Mouse (Mus musculus) kidney, embryonic 15.5 days (tissue): ENCODE results near the gene Hdac6. TPM values are rescaled to one million over a fixed set of nuclear protein-coding genes. Genes with fewer than 3 reads are reported as not detected.

ENCODE experiments used
- ATAC-seq: fragments of 200-750 bp; cut with Nextera tagmentation; replicated peaks from 2 replicates; pipeline ENCODE4 v1.8.0; 2017; ENCODE audit warnings: moderate TSS enrichment; ENCODE audit not compliant: low FRiP score
- H3K27ac ChIP-seq: fragments of 300-500 bp; sonication (generic); 2 replicates; pipeline ENCODE4 v1.5.1; 2015; ENCODE audit warnings: mild to moderate bottlenecking, inconsistent platforms
- H3K27me3 ChIP-seq: fragments of 300-500 bp; sonication (generic); 2 replicates; pipeline ENCODE4 v1.6.1; 2015; ENCODE audit warnings: inconsistent platforms
- H3K36me3 ChIP-seq: fragments of 300-500 bp; sonication (generic); 2 replicates; pipeline ENCODE4 v1.6.1; 2015; ENCODE audit warnings: inconsistent platforms
- H3K4me1 ChIP-seq: fragments of 300-500 bp; sonication (generic); 2 replicates; pipeline ENCODE4 v1.6.1; 2015; ENCODE audit warnings: inconsistent platforms
- H3K4me2 ChIP-seq: fragments of 300-500 bp; sonication (generic); 2 replicates; pipeline ENCODE4 v1.6.1; 2015; ENCODE audit warnings: moderate library complexity, mild to moderate bottlenecking, inconsistent platforms
- H3K4me3 ChIP-seq: fragments of 300-500 bp; sonication (generic); replicated peaks from 2 replicates; pipeline ENCODE4 v1.5.1; 2015; ENCODE audit warnings: mild to moderate bottlenecking, inconsistent platforms
- H3K9ac ChIP-seq: fragments of 300-500 bp; sonication (generic); 2 replicates; pipeline ENCODE4 v1.6.1; 2015; ENCODE audit warnings: mild to moderate bottlenecking, inconsistent platforms
- H3K9me3 ChIP-seq: fragments of 300-500 bp; sonication (generic); replicated peaks from 2 replicates; pipeline ENCODE4 v1.6.1; 2016; ENCODE audit warnings: inconsistent platforms
- WGBS: fragments of 180-500 bp; shearing (Covaris S2); methylation state at CpG from one replicate; pipeline ENCODE4 v1.1.7; 2015; ENCODE audit warnings: mixed read lengths; 5-methylcytosine and 5-hydroxymethylcytosine counted together
- polyA plus RNA-seq: library from polyadenylated mRNA; unstranded; fragments of >200 nt; fragmentation: Nextera tagmentation; extraction: Ambion mirVana; gene quantifications from 2 replicates; pipeline ENCODE4 v1.2.1, GENCODE M21; 2015

The Hdac6 gene
- polyA plus RNA-seq, 1 experiment from 2014 or later: 59.6 TPM

- Histone ChIP-seq H3K27me3 (no peaks in the 10 kb centered on the region), H3K9me3 (no peaks in the 10 kb centered on the region), H3K9ac (no peak overlapping the region), H3K4me1 (no peaks in the 10 kb centered on the region), H3K4me3 (no peak overlapping the region), H3K27ac (no peak overlapping the region), H3K36me3 (no peaks in the 10 kb centered on the region), H3K4me2 (no peak overlapping the region)
- ATAC-seq: no peak
- WGBS: 95% methylated on average over 9 of the region's 9 CpGs
Observed at GRCm38 (mm10) chrX:7958868-7959267, 11.2 kb upstream of the Hdac6 start.

GRCm38 (mm10) chrX:7950091-7950490 is 2.4 kb upstream of the Hdac6 start:
- H3K9ac ChIP-seq: no peak overlapping the region
- 88% methylated on average over 7 of the region's 7 CpGs for WGBS
- no peaks in the 10 kb centered on the region for H3K36me3 ChIP-seq
- no peak for ATAC-seq
- H3K27me3 ChIP-seq: no peaks in the 10 kb centered on the region
- no peak overlapping the region for H3K4me3 ChIP-seq
- no peak overlapping the region for H3K27ac ChIP-seq
- 0 out of 2 replicates have a peak, but pooled peaks cover 6% of the 10 kb centered on the region for H3K4me1 ChIP-seq
- no peak overlapping the region for H3K4me2 ChIP-seq
- H3K9me3 ChIP-seq: no peaks in the 10 kb centered on the region

DNA sequence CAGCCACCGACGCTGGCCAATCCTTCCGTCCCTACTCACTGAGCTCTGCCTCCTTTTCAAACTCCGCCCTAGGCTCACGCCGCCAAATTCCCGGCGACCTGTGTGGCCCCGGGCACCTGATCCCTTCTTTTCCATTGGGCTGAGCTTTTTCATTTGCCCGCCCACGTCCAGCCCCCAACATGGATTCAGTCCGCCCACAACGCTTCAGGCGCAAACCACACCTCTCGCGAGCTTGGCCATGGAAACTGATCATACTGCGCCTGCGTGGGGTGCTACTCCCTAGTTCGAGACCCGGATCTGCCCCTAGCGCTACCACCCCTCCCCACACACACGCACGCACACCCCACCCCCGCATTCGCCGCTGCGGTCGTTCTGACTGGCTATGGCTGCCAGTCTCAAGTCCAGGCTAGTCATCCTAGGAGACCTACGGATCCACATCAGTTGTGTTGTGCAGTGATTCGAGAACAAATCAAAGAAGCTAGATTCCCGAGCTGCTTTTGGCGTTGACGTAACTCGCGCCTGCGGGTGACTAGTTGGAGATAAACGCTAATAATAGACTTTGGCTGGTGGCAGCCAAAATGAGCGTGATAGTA is 307 bp upstream of the Hdac6 start:
- WGBS: 15% methylated on average over 38 of the region's 38 CpGs
- H3K36me3 ChIP-seq: no peaks in the 10 kb centered on the region
- H3K9me3 ChIP-seq: no peaks in the 10 kb centered on the region
- H3K4me1 ChIP-seq: 0 out of 2 replicates have a peak, but pooled peaks cover 6% of the 10 kb centered on the region
- no peaks in the 10 kb centered on the region for H3K27me3 ChIP-seq
- H3K4me3 ChIP-seq: peak overlapping the region; percentile 55
- H3K9ac ChIP-seq: 0 out of 2 replicates have a peak overlapping the region, but pooled peaks have one; percentile 31
- H3K4me2 ChIP-seq: peak overlapping the region; percentile 59
- peak; percentile 98 for ATAC-seq
- H3K27ac ChIP-seq: 0 out of 2 replicates have a peak overlapping the region, but pooled peaks have one; percentile 51

GRCm38 (mm10) chrX:7945618-7946017 is 2.1 kb downstream of the Hdac6 start:
- no peak for ATAC-seq
- Histone ChIP-seq H3K4me1 (0 out of 2 replicates have a peak, but pooled peaks cover 6% of the 10 kb centered on the region), H3K9ac (no peak overlapping the region), H3K27me3 (no peaks in the 10 kb centered on the region), H3K4me3 (no peak overlapping the region), H3K36me3 (no peaks in the 10 kb centered on the region; the same call in 1 of the 2 replicates), H3K4me2 (peak overlapping the region; percentile 59; the same call in 1 of the 2 replicates), H3K27ac (0 out of 2 replicates have a peak overlapping the region, but pooled peaks have one; percentile 13), H3K9me3 (no peaks in the 10 kb centered on the region)
- 46% methylated on average over 8 of the region's 8 CpGs for WGBS

- peaks cover 40% of the 10 kb centered on the region for H3K36me3 ChIP-seq
Observed at GRCm38 (mm10) chrX:7937667-7938066, 10.0 kb downstream of the Hdac6 start.

GRCm38 (mm10) chrX:7936874-7937273 is 10.8 kb downstream of the Hdac6 start:
- Histone ChIP-seq H3K4me3 (no peak overlapping the region), H3K9ac (no peak overlapping the region), H3K36me3 (peaks cover 45% of the 10 kb centered on the region), H3K4me2 (no peak overlapping the region), H3K4me1 (no peaks in the 10 kb centered on the region), H3K27ac (no peak overlapping the region), H3K9me3 (no peaks in the 10 kb centered on the region), H3K27me3 (no peaks in the 10 kb centered on the region)
- 53% methylated on average over 11 of the region's 11 CpGs for WGBS
- no peak for ATAC-seq

More at GRCm38 (mm10) chrX:7937667-7938066, 10.0 kb downstream of the Hdac6 start:
- Histone ChIP-seq H3K9me3 (no peaks in the 10 kb centered on the region), H3K9ac (no peak overlapping the region), H3K4me3 (no peak overlapping the region), H3K4me1 (no peaks in the 10 kb centered on the region), H3K27ac (no peak overlapping the region), H3K27me3 (no peaks in the 10 kb centered on the region), H3K4me2 (no peak overlapping the region)
- ATAC-seq: no peak
- 91% methylated on average over 6 of the region's 6 CpGs for WGBS

- H3K9ac ChIP-seq: no peak within 1 kb of the TSS
- peaks cover 49% of the 10 kb centered on the region for H3K27me3 ChIP-seq
- no peak within 1 kb of the TSS for H3K27ac ChIP-seq
- H3K4me3 ChIP-seq: no peak within 1 kb of the TSS
- peaks cover 29% of the 10 kb centered on the region for H3K36me3 ChIP-seq
- no peak for ATAC-seq
- 0 out of 2 replicates have a peak within 1 kb of the TSS, but pooled peaks have one; percentile 12 for H3K4me2 ChIP-seq
- no peaks in the 10 kb centered on the region for H3K4me1 ChIP-seq
- WGBS: 22% methylated on average over 19 of the region's 19 CpGs
- 0 out of 2 replicates have a peak, but pooled peaks cover 4% of the 10 kb centered on the region for H3K9me3 ChIP-seq
Observed at GRCm38 (mm10) chrX:7928270-7928790, 19.4 kb downstream of the Hdac6 start, which contains the start of gene Eras. Eras (minus strand) TSS chrX:7928607.

DNA sequence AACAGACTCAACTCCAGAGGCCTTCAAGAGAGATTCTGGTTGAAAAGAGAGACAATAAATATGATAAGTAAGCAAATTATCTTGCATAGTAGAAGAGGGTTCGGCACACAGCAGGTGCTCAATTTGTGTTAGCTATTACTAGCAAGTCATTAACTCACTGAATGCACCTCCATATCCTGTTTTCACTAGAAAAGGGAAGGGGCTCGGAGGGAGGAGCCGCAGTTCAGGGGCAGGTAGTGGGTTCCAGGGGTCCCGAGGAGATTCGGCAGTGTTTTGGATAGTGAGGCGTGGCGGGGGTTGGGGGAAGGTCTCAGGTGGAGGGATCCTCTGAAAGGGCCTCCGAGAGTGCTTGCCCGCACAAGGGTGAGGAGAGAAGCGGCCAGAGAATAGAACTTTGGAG is 20.6 kb downstream of the Hdac6 start:
- peaks cover 4% of the 10 kb centered on the region; the same call in 1 of the 2 replicates for H3K4me1 ChIP-seq
- no peak overlapping the region for H3K27ac ChIP-seq
- H3K9me3 ChIP-seq: 0 out of 2 replicates have a peak, but pooled peaks cover 4% of the 10 kb centered on the region
- no peak overlapping the region for H3K9ac ChIP-seq
- H3K36me3 ChIP-seq: peaks cover 27% of the 10 kb centered on the region
- no peak overlapping the region for H3K4me3 ChIP-seq
- H3K4me2 ChIP-seq: no peak overlapping the region
- WGBS: 20% methylated on average over 10 of the region's 10 CpGs
- peaks cover 61% of the 10 kb centered on the region for H3K27me3 ChIP-seq
- no peak for ATAC-seq

GRCm38 (mm10) chrX:7926266-7926665 is 21.4 kb downstream of the Hdac6 start:
- WGBS: 67% methylated on average over 6 of the region's 6 CpGs
- no peak overlapping the region for H3K27ac ChIP-seq
- H3K9ac ChIP-seq: no peak overlapping the region
- H3K27me3 ChIP-seq: peaks cover 70% of the 10 kb centered on the region
- H3K9me3 ChIP-seq: 0 out of 2 replicates have a peak, but pooled peaks cover 4% of the 10 kb centered on the region
- ATAC-seq: no peak
- no peak overlapping the region for H3K4me2 ChIP-seq
- no peak overlapping the region for H3K4me3 ChIP-seq
- H3K36me3 ChIP-seq: peaks cover 19% of the 10 kb centered on the region
- peaks cover 6% of the 10 kb centered on the region; the same call in 1 of the 2 replicates for H3K4me1 ChIP-seq

DNA sequence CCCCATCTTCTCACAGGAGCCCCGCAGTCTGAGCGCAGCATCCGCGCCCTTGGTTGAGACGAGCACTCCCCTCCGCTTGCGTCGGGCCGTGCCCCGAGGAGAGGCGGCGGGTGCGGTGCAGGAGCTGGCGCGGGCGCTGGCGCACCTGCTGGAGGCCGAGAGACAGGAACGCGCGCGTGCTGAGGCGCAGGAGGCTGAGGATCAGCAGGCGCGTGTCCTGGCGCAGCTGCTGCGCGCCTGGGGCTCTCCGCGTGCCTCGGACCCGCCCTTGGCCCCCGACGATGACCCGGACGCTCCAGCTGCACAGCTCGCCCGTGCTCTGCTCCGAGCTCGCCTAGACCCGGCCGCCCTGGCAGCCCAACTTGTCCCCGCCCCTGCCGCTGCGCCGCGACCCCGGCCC is 25.7 kb downstream of the Hdac6 start:
- Histone ChIP-seq H3K9ac (no peak overlapping the region), H3K27ac (no peak overlapping the region), H3K4me2 (peak overlapping the region; percentile 55), H3K9me3 (no peaks in the 10 kb centered on the region), H3K27me3 (peaks cover 83% of the 10 kb centered on the region), H3K4me3 (peak overlapping the region; percentile 30), H3K36me3 (no peaks in the 10 kb centered on the region), H3K4me1 (peaks cover 6% of the 10 kb centered on the region; the same call in 1 of the 2 replicates)
- ATAC-seq: no peak
- WGBS: 13% methylated on average over 48 of the region's 48 CpGs

DNA sequence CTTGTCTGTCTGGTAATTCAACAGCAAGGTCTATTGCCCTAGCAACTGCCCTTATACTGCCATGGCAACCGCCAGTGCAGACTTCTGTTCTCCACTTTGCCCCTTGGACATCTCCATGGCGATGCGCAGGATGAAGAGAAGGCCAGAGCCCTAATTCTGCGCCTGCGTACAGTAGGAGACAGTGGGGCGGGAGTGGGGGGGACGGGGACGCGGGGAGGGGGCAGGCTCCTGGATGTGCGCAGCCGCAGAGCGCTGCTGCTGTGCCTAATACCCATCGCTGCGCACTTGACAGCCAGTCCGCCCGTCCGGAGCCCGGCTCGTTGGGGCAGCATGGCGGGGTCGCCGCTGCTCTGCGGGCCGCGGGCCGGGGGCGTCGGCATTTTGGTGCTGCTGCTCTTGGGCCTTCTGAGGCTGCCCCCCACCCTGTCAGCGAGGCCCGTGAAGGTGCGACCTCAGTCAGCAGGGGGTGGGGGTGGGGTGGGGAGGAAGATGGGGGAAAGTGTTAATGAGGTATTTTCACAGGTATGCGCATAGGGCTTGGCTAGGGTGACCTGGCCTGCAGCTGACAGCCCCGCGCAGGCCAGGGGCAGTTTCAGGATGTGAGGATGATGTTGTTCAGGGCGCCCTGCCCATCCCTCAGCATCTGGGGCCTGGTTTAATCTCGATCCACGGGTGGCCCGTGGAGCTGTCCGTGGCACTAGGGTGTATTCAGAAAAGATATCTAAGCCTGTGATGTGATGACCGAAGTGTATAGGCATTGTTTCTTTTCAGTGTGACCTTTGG is 27.9 kb downstream of the Hdac6 start, which contains the start of gene Pcsk1n:
Gene Pcsk1n, plus strand, starts transcription at position 222 of the 783 bp plus-strand sequence.
- Histone ChIP-seq H3K27ac (no peak within 1 kb of the TSS), H3K27me3 (peaks cover 65% of the 10 kb centered on the region), H3K9ac (no peak within 1 kb of the TSS), H3K9me3 (no peaks in the 10 kb centered on the region), H3K4me3 (peak within 1 kb of the TSS; percentile 21; the same call in 1 of the 2 replicates), H3K4me1 (peaks cover 6% of the 10 kb centered on the region; the same call in 1 of the 2 replicates), H3K4me2 (peak within 1 kb of the TSS; percentile 48), H3K36me3 (no peaks in the 10 kb centered on the region)
- peak; percentile 43; the same call in 1 of the 2 replicates for ATAC-seq
- WGBS: 18% methylated on average over 31 of the region's 40 CpGs
